Mouse (Mus musculus) heart, embryonic 14.5 days (tissue): Measurements from ENCODE around the gene Tor4a. TPM values are rescaled to one million over a fixed set of nuclear protein-coding genes. Genes with fewer than 3 reads are reported as not detected.
A peak's percentile ranks its signal among the peaks of the same experiment; 100 is the strongest.

ENCODE experiments used
- ATAC-seq: fragments of 200-750 bp; cut with Nextera tagmentation; 2 replicates; pipeline ENCODE4 v1.8.0; 2017; ENCODE audit warnings: low read depth, moderate TSS enrichment; ENCODE audit not compliant: insufficient number of reproducible peaks, insufficient read depth, low FRiP score
- H3K27ac ChIP-seq, 2 experiments: fragments of 200-500 bp in 1 of 2; fragments of 300-500 bp in 1 of 2; sonication (generic) in 1 of 2; replicated peaks in 1 of 2; 2 replicates each; pipeline ENCODE4 v1.5.1; 2012 to 2014; ENCODE audit warnings: low read depth in 2 of 2, low read length in 2 of 2, control low read depth in 1 of 2, mild to moderate bottlenecking in 1 of 2, mixed read lengths in 1 of 2; ENCODE audit not compliant: control insufficient read depth in 1 of 2, insufficient read depth in 1 of 2
- H3K27me3 ChIP-seq: fragments of 300-500 bp; sonication (generic); 2 replicates; pipeline ENCODE4 v1.6.1; 2014; ENCODE audit warnings: mild to moderate bottlenecking, low read length, control low read depth; ENCODE audit not compliant: control insufficient read depth, insufficient read depth
- H3K36me3 ChIP-seq: fragments of 300-500 bp; sonication (generic); 2 replicates; pipeline ENCODE4 v1.6.1; 2014; ENCODE audit warnings: mild to moderate bottlenecking, control low read depth, low read length, mixed read lengths; ENCODE audit not compliant: control insufficient read depth, insufficient read depth
- H3K4me1 ChIP-seq, 2 experiments: fragments of 200-500 bp in 1 of 2; fragments of 300-500 bp in 1 of 2; sonication (generic) in 1 of 2; 2 replicates each; pipeline ENCODE4 v1.6.1; 2012 to 2014; ENCODE audit warnings: low read length in 2 of 2, control low read depth in 1 of 2, mixed read lengths in 1 of 2; ENCODE audit not compliant: control insufficient read depth in 2 of 2, insufficient read depth in 2 of 2
- H3K4me2 ChIP-seq: fragments of 300-500 bp; sonication (generic); 2 replicates; pipeline ENCODE4 v1.6.1; 2014; ENCODE audit warnings: mild to moderate bottlenecking, low read length
- H3K4me3 ChIP-seq, 2 experiments: fragments of 200-500 bp in 1 of 2; fragments of 300-500 bp in 1 of 2; sonication (generic) in 1 of 2; 2 replicates each; pipeline ENCODE4 v1.5.1; 2012 to 2014; ENCODE audit warnings: low read length in 2 of 2, mild to moderate bottlenecking in 2 of 2, control low read depth in 1 of 2, low read depth in 1 of 2, moderate library complexity in 1 of 2; ENCODE audit not compliant: control insufficient read depth in 1 of 2, insufficient read depth in 1 of 2
- H3K9ac ChIP-seq: fragments of 300-500 bp; sonication (generic); 2 replicates; pipeline ENCODE4 v1.6.1; 2014; ENCODE audit warnings: mild to moderate bottlenecking, low read length
- H3K9me3 ChIP-seq: fragments of 300-500 bp; sonication (generic); 2 replicates; pipeline ENCODE4 v1.6.1; 2016; ENCODE audit warnings: low read length, control low read depth; ENCODE audit not compliant: control insufficient read depth
- WGBS: fragments of 180-500 bp; shearing (Covaris S2); extraction: QIAGEN DNeasy Blood & Tissue Kit; methylation state at CpG from one replicate; pipeline ENCODE4 v1.1.7; 2014; 5-methylcytosine and 5-hydroxymethylcytosine counted together
- polyA plus RNA-seq: library from polyadenylated mRNA; unstranded; fragments of >200 nt; fragmentation: Nextera tagmentation; extraction: Ambion mirVana; gene quantifications from 2 replicates; pipeline ENCODE4 v1.2.1, GENCODE M21; 2014

Tor4a gene
- polyA plus RNA-seq, 1 experiment from 2014 or later: 8.0 TPM

DNA sequence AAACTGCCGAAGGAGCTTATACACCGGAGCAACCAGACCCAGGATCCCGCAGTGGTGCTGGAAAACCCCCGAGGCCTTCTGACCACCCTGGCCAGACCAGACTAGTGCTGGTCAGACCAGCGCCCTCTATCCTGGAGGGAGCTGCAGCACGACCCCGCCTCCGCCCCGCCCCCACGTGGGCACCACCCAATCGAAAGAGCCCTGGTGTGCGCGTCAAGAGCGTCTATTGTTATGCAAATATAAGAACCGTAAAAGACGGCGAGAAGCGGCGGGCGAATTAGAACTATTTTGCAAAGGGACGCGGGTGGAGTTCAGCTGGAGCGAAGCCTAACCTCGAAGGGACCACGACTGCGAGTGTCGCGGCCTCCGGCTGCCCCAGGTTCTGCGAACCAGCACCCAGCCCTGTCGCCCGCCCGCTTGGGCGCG is 16.2 kb downstream of the Tor4a start, which contains the start of gene Nrarp:
TSS of gene Nrarp (plus strand) at position 281 of the 426 bp plus-strand sequence.
- peak; percentile 88 for ATAC-seq
- no peaks in the 10 kb centered on the region for H3K9me3 ChIP-seq
- peaks cover 51% of the 10 kb centered on the region for H3K27me3 ChIP-seq
- H3K4me3 ChIP-seq: peak within 1 kb of the TSS; percentile 54 to 64
- H3K9ac ChIP-seq: peak within 1 kb of the TSS; percentile 82
- H3K4me2 ChIP-seq: peak within 1 kb of the TSS; percentile 95
- peak within 1 kb of the TSS; percentile 20 to 82 for H3K27ac ChIP-seq
- peaks cover 31 to 36% of the 10 kb centered on the region in 2 experiments for H3K4me1 ChIP-seq
- WGBS: 0% methylated on average over 35 of the region's 35 CpGs
- no peaks in the 10 kb centered on the region; the same call in 1 of the 2 replicates for H3K36me3 ChIP-seq

DNA sequence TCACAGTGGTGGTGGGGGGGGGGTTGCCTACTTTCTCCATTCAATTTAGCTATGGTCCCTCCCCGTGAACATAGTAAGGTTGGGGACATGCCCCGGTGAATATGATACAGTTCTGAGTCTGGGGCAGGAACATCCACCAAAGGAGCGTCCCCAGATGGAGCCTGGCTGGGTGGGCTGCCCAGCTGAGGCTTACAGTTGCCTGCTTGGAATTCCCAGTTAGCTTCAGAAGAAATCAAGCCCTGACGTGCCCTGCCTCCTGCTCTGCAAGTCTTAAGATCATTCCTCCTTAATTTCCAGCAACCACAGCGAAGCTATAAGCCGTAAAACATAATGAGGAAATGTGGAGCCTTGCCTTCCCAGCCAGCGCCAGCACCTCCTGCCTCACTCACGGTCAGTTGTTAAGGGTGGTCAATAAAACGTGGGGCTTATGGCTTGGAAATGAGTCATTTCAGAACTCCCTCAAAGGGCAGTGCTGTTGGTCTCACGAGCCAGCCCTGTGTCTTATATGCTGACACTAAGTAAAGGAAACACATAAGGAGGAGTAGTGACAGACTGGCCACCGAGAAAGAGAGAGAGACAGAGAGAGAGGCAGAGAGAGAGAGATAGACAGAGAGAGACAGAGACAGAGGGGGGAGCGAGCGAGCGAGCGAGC is 17.0 kb downstream of the Tor4a start:
- Histone ChIP-seq H3K27ac (peak overlapping the region in 1 of 2 experiments; percentile 59; a peak in 2 of 4 replicates), H3K9me3 (no peaks in the 10 kb centered on the region), H3K4me2 (peak overlapping the region; percentile 95), H3K27me3 (peaks cover 48% of the 10 kb centered on the region), H3K36me3 (no peaks in the 10 kb centered on the region; the same call in 1 of the 2 replicates), H3K9ac (peak overlapping the region; percentile 58; the same call in 1 of the 2 replicates), H3K4me1 (peaks cover 29 to 35% of the 10 kb centered on the region in 2 experiments), H3K4me3 (peak overlapping the region in 1 of 2 experiments; percentile 64; a peak in 2 of 4 replicates)
- no peak for ATAC-seq
- WGBS: 56% methylated on average over 15 of the region's 15 CpGs

DNA sequence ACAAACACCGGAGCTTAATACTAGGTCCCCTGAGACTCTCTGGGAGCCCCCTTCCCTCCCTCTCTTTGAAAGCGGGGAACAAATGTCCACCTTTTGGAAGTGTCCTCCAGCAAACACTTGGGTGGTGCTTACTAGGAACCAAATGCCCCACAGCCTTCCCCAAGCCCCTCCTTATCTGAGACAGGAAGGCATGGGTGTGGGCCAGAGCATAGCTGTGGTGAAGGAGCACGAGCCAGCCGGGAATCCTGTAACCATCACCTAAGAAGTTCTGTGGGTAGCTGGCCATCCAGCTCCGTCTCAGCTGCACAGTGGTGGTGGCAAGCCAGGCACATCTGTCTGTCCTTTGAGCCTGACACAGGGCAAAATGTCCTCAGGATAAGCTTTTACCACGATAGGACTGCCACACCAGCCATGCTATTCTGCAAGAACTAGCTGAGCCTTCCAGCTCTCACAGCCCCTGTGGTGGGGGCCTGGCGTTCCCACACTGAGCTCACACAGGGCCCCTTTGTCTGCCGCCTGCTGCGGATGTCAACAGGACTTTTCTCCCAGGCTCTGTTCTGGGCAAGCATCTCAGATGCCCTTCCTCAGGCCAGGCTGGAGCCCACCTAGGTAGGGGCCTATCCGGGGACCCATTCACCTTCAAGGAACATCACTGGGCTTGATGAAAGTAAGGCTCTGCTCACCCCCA is 18.3 kb downstream of the Tor4a start:
- Histone ChIP-seq H3K36me3 (no peaks in the 10 kb centered on the region; the same call in 1 of the 2 replicates), H3K4me1 (peaks cover 29 to 35% of the 10 kb centered on the region in 2 experiments), H3K27me3 (peaks cover 37% of the 10 kb centered on the region), H3K9ac (0 out of 2 replicates have a peak overlapping the region, but pooled peaks have one; percentile 8), H3K4me2 (peak overlapping the region; percentile 16), H3K4me3 (no peak overlapping the region), H3K9me3 (no peaks in the 10 kb centered on the region), H3K27ac (peak overlapping the region in 1 of 2 experiments; percentile 41; a peak in 1 of 4 replicates)
- ATAC-seq: no peak
- WGBS: 24% methylated on average over 10 of the region's 10 CpGs

DNA sequence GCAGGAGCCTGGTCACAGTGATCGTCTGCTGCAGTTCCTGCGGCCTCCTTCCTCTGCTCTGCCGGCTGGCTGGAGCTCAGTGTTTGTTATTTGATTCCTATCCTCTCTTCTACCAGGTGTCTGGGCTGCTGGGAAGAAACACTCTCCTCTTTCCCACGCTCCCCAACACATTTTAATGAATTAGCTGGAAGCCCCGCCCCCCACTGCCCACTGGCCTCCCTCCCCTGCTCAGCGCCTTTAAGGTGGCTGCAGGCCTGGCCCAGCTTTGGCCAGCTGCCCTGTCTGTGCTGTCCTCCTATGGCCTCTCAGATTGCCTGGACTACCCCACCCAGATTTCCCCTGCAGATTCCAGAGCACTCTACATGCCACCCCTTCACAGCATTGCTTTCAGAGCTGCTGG is 19.0 kb downstream of the Tor4a start:
- Histone ChIP-seq H3K9ac (0 out of 2 replicates have a peak overlapping the region, but pooled peaks have one; percentile 8), H3K27me3 (peaks cover 37% of the 10 kb centered on the region; the same call in 1 of the 2 replicates), H3K4me3 (no peak overlapping the region), H3K27ac (peak overlapping the region; percentile 42 to 61; a peak in 3 of 4 replicates), H3K36me3 (no peaks in the 10 kb centered on the region), H3K4me2 (peak overlapping the region; percentile 19; the same call in 1 of the 2 replicates), H3K4me1 (peaks cover 29 to 33% of the 10 kb centered on the region in 2 experiments), H3K9me3 (no peaks in the 10 kb centered on the region)
- no peak for ATAC-seq
- 14% methylated on average over 6 of the region's 6 CpGs for WGBS

DNA sequence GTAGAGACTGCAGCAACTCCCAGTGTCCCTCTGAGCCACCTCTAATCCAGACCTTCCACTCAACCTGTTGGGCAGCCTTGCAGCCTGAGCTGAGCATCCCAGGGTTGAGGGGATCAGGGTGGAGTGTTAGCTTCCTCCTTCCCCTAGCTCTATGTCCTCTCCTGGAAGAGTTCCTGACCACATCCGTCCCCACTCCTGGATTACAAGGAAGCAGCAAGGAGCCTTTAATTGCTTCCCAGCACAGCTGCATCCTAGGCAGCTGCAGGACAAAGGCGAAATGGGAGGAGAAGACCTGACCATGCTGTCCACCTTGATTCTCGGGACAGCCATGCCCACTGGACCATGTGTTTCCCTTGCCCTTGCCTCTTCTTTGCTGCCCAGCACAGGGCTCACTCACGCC is 19.6 kb downstream of the Tor4a start:
- H3K9me3 ChIP-seq: no peaks in the 10 kb centered on the region
- 0 out of 2 replicates have a peak overlapping the region, but pooled peaks have one; percentile 19 for H3K4me2 ChIP-seq
- no peak for ATAC-seq
- H3K4me1 ChIP-seq: peaks cover 29 to 30% of the 10 kb centered on the region in 2 experiments
- H3K4me3 ChIP-seq: no peak overlapping the region
- peaks cover 37% of the 10 kb centered on the region; the same call in 1 of the 2 replicates for H3K27me3 ChIP-seq
- 49% methylated on average over 4 of the region's 4 CpGs for WGBS
- H3K27ac ChIP-seq: peak overlapping the region; percentile 42 to 61; a peak in 3 of 4 replicates
- H3K36me3 ChIP-seq: no peaks in the 10 kb centered on the region
- no peak overlapping the region for H3K9ac ChIP-seq

DNA sequence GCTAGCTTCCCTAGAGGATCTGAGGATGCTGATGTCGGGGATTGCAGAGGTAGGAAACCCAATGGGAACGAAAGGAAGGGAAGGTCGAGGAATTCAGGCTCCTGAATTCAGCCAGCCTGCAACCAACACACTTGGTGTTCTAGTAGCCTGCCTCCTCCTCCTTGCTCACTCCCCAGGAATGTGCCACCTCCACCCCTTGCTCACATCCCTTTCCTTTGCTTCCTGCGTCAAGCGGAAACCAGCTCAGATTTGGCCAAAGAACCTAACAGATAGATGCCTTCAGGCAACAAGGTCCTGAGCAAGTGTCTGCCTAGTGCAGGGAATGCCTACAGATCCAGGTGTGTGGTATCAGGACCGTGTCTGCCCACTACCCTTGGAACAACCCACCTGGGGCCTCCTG is 20.1 kb downstream of the Tor4a start:
- H3K27me3 ChIP-seq: peaks cover 37% of the 10 kb centered on the region; the same call in 1 of the 2 replicates
- no peaks in the 10 kb centered on the region for H3K9me3 ChIP-seq
- WGBS: 34% methylated on average over 6 of the region's 6 CpGs
- H3K4me1 ChIP-seq: peaks cover 29 to 30% of the 10 kb centered on the region in 2 experiments
- no peaks in the 10 kb centered on the region for H3K36me3 ChIP-seq
- H3K4me2 ChIP-seq: no peak overlapping the region
- peak overlapping the region in 1 of 2 experiments; percentile 61; a peak in 2 of 4 replicates for H3K27ac ChIP-seq
- no peak overlapping the region; the same call in 1 of the 2 replicates for H3K9ac ChIP-seq
- no peak for ATAC-seq
- H3K4me3 ChIP-seq: no peak overlapping the region

DNA sequence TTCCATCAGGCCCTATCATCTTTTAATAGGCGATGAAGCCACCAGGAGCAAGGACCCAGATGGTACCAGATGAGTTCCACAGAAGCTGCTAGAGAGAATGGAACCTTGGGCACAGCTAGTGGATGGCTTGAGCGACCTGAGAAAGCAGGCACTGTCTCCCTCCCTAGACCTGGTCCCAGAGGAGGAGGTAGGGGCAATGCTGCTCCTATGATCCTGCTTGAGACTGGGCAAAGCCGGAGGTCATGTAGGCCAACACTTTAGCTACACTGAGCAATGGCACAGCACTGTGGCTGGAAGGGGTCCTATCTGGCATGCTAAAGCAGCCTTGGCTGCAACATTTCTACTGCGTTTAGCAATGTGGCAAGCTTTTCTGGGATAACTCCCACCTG is 21.0 kb downstream of the Tor4a start:
- WGBS: 70% methylated on average over 4 of the region's 4 CpGs
- no peak for ATAC-seq
- no peaks in the 10 kb centered on the region for H3K36me3 ChIP-seq
- H3K4me3 ChIP-seq: no peak overlapping the region
- H3K9me3 ChIP-seq: no peaks in the 10 kb centered on the region
- peaks cover 29 to 30% of the 10 kb centered on the region in 2 experiments for H3K4me1 ChIP-seq
- peaks cover 37% of the 10 kb centered on the region; the same call in 1 of the 2 replicates for H3K27me3 ChIP-seq
- no peak overlapping the region for H3K4me2 ChIP-seq
- no peak overlapping the region for H3K27ac ChIP-seq
- H3K9ac ChIP-seq: no peak overlapping the region
